Mouse (Mus musculus) lung, adult 2 months (tissue): ENCODE results near the gene Slc5a8. TPM values are rescaled to one million over a fixed set of nuclear protein-coding genes. Genes with fewer than 3 reads are reported as not detected.

Experiments
- DNase-seq: peaks from one replicate; pipeline ENCODE4 v3.0.0; 2022
- H3K4me1 ChIP-seq: fragments of 200-500 bp; 2 replicates; pipeline ENCODE4 v1.6.1; 2011; ENCODE audit warnings: low read length; ENCODE audit not compliant: control insufficient read depth, insufficient read depth
- H3K4me3 ChIP-seq: fragments of 200-500 bp; replicated peaks from 2 replicates; pipeline ENCODE3; 2011; ENCODE audit warnings: low read depth, mild to moderate bottlenecking, control low read depth, low read length; ENCODE audit errors: extremely low read depth
- CTCF ChIP-seq: fragments of 200-500 bp; IDR thresholded peaks from 2 replicates; pipeline ENCODE4 v1.5.1; 2011; ENCODE audit warnings: mild to moderate bottlenecking, low read length, control low read depth; ENCODE audit not compliant: insufficient read depth
- POLR2A ChIP-seq: fragments of 200-500 bp; IDR thresholded peaks from 2 replicates; pipeline ENCODE4 v1.6.1; 2011; ENCODE audit warnings: low read depth, mild to moderate bottlenecking, control low read depth, low read length, borderline replicate concordance; ENCODE audit errors: extremely low read depth
- WGBS: fragments of 180-500 bp; shearing (Covaris S2); methylation state at CpG from one replicate; pipeline ENCODE4 v1.1.7; 2018; 5-methylcytosine and 5-hydroxymethylcytosine counted together
- polyA plus RNA-seq: library from polyadenylated mRNA; depleted of rRNA; stranded (reverse); fragments of >200 nt; gene quantifications from 2 replicates; pipeline ENCODE4 v1.2.3, GENCODE M21; 2012; rRNA removed

Slc5a8 gene
- polyA plus RNA-seq: 0.17 and 0.52 TPM in 2 replicates

DNA sequence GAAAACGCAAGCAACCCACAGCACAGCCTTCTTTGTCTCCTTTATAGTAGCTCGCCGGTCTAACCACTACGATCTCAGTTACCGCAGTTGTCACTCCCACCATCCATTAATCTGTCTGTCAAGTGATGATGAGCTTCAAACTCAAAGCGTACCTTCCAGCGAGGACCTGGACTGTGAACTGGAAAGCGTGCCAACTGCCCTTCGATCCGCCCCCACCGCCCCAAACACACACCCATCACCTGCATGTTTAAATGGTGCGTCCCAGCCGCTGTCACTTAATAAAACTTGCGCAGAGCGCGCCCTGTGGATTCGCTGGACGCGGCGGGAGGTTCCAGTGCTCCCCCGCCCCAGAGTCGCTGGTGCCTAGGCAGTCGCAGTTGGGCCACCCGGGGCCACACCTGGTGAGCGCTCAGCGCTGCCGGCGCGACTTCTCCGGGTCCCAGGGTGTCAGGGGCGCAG is at the start of gene Slc5a8:
TSS of gene Slc5a8 (plus strand) at position 361 of the 459 bp plus-strand sequence.
- 5% methylated on average over 31 of the region's 31 CpGs for WGBS
- Histone ChIP-seq H3K4me3 (no peak within 1 kb of the TSS), H3K4me1 (no peaks in the 10 kb centered on the region)
- DNase-seq: no peak
- TF ChIP-seq CTCF (no peak), POLR2A (no peak)

DNA sequence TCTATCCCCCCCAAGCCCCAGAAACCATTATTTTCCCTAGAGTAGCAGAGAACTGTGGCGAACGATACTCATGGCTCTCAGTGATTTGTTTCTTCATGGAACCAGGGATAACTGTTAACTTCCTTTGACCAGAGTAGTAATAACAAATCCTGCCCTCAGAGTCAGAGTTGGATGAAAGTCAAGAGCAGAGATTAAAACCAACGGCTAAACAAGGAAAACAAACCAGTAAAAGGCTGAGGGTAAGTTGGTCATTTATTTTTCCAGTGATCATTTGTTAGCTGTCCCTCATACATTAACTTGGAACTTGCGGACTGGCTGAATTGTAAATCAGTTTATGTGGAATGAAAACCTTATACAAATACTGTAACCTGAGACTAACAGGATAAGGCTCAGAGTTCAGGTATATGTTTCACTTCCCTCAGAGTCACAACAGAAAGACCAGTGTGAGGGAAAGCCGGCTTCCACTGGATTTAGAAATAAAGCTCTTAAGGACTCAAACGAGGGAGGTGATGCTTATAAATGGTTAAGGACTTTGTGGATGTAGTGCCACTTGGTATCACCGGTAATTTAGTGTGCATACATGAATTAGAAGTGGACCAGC is 36.8 kb upstream of the Slc5a8 start:
- Histone ChIP-seq H3K4me3 (no peak overlapping the region), H3K4me1 (no peaks in the 10 kb centered on the region)
- TF ChIP-seq CTCF (no peak), POLR2A (no peak)
- DNase-seq: no peak
- 59% methylated on average over 7 of the region's 7 CpGs for WGBS

DNA sequence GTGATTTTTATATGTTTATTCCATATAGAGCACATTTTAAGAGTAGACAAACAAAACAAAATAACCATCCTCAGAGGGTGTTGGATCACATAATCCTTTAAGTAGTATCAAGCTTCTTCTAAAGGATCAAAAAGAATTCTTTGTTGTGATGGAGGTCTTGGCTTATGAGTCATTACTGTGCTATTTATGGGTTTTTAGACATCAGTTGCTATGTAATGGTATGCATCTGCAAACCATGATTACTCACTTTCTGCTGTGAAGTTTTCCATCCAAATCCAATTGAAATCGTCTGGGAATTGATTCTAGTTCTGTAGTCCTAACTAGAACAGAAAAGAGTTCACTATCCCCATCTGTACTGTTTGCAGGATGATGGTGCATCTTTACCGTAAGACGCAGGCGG is 35.8 kb upstream of the Slc5a8 start:
- WGBS: 81% methylated on average over 4 of the region's 4 CpGs
- no peak for DNase-seq
- Histone ChIP-seq H3K4me3 (no peak overlapping the region), H3K4me1 (no peaks in the 10 kb centered on the region)
- TF ChIP-seq CTCF (no peak), POLR2A (no peak)

DNA sequence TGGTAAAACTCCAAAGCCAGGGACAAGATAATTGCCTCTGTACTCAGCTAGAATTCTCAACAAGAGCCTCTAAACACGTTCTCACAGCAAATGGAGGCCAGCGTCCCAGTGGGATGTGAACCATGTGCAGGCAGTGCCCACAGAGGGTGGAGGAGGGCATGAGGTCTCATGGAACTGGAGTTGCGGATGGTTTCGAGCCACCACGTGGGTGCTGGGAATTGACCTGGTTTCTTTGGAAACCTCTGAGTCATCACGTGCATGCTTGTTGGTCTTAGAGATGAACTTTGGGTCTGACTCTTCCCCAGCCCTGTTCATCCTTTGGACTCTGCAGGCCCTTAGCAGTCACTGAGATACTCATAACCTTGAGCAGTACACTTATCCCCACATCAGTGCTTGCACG is 32.5 kb upstream of the Slc5a8 start:
- no peak overlapping the region for H3K4me3 ChIP-seq
- 80% methylated on average over 7 of the region's 7 CpGs for WGBS
- DNase-seq: no peak
- H3K4me1 ChIP-seq: no peaks in the 10 kb centered on the region
- TF ChIP-seq POLR2A (no peak), CTCF (no peak)

DNA sequence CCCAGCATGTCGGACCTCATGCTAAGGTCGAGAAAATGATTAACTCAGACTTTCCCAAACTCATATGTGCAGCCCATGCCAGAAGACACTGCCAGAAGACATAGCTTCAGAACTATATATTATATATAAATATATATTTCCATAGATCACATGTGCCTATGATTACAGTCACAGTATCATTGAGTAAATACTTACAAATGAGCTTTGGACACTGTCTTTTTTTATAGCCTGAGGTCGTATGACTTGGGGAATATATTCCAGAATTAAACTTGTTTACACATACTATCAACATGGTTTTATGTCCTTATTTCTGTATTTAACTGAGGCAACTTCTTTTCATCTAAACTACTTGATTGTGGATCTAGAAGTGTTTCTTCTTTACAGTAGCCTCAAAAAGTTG is 24.9 kb upstream of the Slc5a8 start:
- TF ChIP-seq POLR2A (no peak), CTCF (no peak)
- no peak for DNase-seq
- 66% methylated on average over 3 of the region's 3 CpGs for WGBS

DNA sequence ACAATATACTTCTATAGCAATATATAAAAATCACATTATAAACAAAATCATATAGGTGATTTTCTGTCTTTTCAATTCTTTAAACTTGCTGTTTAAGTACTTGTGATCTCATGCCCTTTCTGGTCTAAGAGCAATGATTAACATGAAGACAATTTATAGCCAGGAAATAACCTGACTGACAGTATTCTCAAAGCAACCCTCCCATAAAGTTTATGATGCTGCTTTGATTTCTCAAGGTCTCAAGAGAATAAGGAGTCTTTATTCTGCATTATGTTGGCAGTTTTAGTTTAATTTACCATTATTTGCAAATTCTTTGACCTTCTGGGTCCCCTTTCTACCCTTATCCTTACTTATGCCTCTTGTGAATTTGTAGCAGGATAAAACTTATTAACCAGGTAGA is 24.4 kb upstream of the Slc5a8 start:
- TF ChIP-seq POLR2A: no peak
- no peak for TF ChIP-seq CTCF
- Histone ChIP-seq H3K4me1 (no peaks in the 10 kb centered on the region), H3K4me3 (no peak overlapping the region)
- DNase-seq: no peak

More for the DNA sequence above, 24.9 kb upstream of the Slc5a8 start:
- no peak overlapping the region for H3K4me3 ChIP-seq
- no peaks in the 10 kb centered on the region for H3K4me1 ChIP-seq

DNA sequence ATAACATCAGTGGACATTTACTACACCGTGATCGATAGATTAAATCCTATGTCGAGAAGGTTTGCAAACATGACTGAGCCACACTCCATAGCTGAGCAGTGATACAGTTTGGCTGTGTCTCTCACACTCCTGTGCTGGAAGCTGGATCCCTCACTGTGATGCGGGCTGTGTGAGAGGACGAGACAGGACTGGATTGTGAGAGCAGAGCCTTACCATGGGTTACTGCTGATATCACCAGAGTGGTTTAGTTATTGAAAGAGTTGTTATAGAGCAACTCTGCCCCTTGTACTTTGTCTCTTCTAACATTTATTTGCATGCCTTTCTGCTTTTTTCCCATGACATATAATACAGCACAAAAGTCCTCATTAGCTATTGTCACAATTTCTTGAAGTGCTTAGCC is 23.5 kb upstream of the Slc5a8 start:
- DNase-seq: no peak
- no peak for TF ChIP-seq CTCF
- TF ChIP-seq POLR2A: no peak
- no peaks in the 10 kb centered on the region for H3K4me1 ChIP-seq
- H3K4me3 ChIP-seq: no peak overlapping the region
- 86% methylated on average over 5 of the region's 5 CpGs for WGBS

DNA sequence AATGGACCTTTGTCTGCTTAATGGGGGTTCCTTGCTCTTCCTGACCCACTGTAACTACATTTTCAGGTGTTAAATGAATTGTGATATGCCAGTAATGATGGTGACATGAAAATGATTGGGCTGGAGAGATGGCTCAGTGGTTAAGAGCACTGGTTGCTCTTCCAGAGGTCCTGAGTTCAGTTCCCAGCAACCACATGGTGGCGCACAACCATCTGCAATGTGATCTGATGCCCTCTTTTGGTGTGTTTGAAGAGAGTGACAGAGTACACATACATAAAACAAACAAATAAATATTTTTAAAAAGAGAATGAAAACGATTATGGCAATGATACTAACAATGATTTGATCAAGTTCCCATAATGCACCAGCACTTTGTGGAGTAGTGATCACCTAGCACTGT is 19.8 kb upstream of the Slc5a8 start:
- Histone ChIP-seq H3K4me3 (no peak overlapping the region), H3K4me1 (no peaks in the 10 kb centered on the region)
- 64% methylated on average over 2 of the region's 2 CpGs for WGBS
- DNase-seq: no peak
- no peak for TF ChIP-seq CTCF
- no peak for TF ChIP-seq POLR2A

DNA sequence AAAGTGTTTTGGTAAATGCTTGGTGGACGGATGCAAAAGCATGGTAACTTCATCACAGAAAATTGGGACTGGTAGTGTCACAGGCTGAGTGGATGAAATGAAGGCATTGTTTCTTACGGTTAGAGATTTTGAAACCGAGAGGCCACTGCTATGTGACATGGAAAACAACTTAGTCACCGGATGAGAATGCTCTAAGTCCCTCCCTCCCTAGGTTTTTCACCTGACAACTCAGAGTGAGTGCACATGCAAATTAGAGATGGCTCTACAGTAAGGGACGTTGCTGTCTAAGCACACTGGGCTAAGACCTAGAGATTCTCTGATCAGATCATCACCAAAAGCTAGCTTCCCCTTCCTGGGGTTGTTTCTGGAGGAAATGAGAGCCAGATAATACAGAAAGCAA is 10.9 kb upstream of the Slc5a8 start:
- WGBS: 59% methylated on average over 5 of the region's 5 CpGs
- Histone ChIP-seq H3K4me3 (no peak overlapping the region), H3K4me1 (no peaks in the 10 kb centered on the region)
- no peak for DNase-seq
- TF ChIP-seq POLR2A (no peak), CTCF (no peak)

DNA sequence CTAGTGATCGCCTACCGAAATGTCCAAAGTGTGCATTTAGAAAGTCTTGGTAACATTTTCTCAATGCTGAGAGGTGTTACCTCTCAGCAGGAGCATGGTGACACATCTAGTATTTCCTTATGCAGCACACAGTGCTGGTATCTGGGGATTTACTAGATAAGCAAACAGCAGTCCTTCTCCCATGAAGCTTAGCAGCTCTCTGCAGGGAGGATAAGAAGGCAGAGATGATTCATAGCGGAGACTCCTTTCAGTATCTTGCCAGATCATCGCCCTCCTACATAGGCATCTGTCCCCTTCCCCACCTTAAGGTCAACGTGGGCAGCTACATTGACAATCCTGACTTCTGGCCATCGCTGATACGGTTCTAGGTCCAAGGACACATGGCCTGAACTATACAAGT is 8.4 kb upstream of the Slc5a8 start:
- Histone ChIP-seq H3K4me1 (no peaks in the 10 kb centered on the region), H3K4me3 (no peak overlapping the region)
- WGBS: 68% methylated on average over 7 of the region's 7 CpGs
- TF ChIP-seq CTCF: no peak
- TF ChIP-seq POLR2A: no peak
- DNase-seq: no peak
